Mouse (Mus musculus) layer of hippocampus, adult 9-10 months (tissue): ENCODE data around the gene Kdm2a.
A peak's percentile ranks its signal among the peaks of the same experiment; 100 is the strongest.
"Not testable (repeated sequence)": the region's sequence is repeated elsewhere in the genome, so short reads cannot be mapped to it uniquely, and the experiment has no call there.

Experiments used
- DNase-seq: peaks from one replicate; pipeline ENCODE4 v3.0.0; 2022; ENCODE audit warnings: low spot score

Kdm2a gene

GRCm38 (mm10) chr19:4414631-4415030 is 16.5 kb upstream of the Kdm2a start:
- DNase-seq, result no peak

- no peak for DNase-seq
These were observed 11.0 kb upstream of the Kdm2a start for GRCm38 (mm10) chr19:4409062-4409461.

DNA sequence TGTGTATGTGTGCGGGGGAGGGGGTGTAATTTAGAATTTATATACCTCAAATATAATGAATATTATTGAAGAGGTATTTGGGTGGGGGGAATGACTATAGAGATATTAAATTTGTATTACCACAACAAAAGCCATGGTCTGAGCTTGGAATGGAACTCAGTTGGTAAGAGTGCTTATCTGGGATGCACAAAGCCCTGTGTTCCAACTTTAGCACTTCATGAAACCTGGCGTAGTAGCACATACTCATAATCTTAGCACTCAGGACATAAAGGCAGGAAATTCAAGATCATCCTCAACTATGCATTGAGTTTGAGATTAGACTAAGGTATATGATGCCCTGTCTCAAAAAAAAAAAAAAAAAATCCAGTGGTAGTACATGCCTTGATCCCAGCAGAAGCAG is 6.8 kb upstream of the Kdm2a start:
- DNase-seq, result no peak

GRCm38 (mm10) chr19:4398959-4399358 is 874 bp upstream of the Kdm2a start:
- DNase-seq, result no peak

DNA sequence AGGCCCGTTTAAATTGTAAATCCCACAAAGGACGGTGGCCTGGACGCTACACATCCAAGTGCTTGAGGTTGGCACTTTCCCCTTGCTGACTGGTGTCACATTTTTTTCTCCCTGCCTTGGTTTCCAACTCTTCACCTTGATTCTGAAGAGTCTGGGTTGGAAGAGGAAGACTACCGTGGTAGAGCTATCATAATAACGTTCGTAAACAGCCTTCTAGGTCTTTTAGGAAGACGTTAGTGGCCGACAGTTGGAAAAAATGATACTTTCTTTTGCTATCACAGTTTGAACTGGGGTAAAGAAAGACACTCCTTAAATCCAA is 504 bp upstream of the Kdm2a start:
- DNase-seq, result no peak

- peak; percentile 88 for DNase-seq
These were observed 887 bp downstream of the Kdm2a start for GRCm38 (mm10) chr19:4396998-4397797.

GRCm38 (mm10) chr19:4396081-4396997 is 1.7 kb downstream of the Kdm2a start:
- DNase-seq, result no peak

- no peak for DNase-seq
These were observed 10.8 kb downstream of the Kdm2a start for GRCm38 (mm10) chr19:4387276-4387675.

DNA sequence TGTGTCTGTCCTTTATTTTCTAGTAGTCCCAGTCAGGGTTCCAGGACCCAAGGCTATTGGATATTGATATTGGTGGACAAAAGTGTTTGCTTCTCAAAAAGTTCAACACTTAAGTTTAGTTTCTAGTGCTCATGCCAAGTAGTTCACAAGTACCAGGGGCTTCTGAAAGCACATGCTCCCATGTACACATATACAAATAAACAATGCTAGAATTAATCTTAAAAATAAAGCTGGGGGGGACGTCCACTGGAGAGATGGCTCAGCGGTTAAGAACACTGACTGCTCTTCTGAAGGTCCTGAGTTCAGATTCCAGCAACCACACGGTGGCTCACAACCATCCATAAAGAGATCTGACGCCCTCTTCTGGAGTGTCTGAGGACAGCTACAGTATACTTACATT is 13.1 kb downstream of the Kdm2a start:
- DNase-seq, result no peak

DNA sequence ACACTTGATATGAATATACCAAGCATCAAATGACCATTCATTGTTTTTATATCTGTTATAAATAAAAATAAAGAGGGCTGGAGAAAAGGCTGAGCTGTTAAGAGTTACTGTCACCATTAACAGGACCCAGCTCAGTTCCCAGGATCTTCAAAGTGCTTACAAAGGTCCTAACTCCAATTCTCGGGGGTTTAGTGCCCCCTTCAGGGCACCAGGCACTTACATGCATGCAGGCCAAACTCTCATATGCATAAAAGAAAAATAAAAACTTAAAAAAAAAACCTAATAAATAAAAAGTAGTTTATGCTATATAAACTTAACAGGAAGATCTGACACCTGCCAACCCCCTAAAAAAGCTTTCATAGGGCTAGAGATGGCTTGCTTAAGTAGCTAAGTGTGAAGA is 13.8 kb downstream of the Kdm2a start:
- DNase-seq, result no peak

DNA sequence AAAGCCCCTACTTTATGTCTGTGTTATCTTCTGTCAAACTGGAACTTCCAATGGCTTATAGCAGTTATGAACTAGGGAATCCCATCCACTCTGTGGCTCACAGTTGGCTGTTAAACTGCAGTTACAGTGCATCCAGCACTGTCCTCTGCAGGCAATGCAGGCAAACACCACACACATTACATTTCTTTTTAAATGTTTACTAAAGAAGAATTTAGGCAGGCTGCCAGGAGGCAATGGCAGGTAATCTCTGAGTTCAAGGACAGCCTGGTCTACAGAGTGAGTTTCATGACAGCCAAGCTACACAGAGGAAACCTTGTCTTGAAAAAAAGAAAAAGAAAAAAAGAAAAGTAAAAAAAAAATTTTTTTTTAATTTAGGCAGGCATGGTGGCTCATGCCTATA is 14.8 kb downstream of the Kdm2a start:
- DNase-seq, result no peak

DNA sequence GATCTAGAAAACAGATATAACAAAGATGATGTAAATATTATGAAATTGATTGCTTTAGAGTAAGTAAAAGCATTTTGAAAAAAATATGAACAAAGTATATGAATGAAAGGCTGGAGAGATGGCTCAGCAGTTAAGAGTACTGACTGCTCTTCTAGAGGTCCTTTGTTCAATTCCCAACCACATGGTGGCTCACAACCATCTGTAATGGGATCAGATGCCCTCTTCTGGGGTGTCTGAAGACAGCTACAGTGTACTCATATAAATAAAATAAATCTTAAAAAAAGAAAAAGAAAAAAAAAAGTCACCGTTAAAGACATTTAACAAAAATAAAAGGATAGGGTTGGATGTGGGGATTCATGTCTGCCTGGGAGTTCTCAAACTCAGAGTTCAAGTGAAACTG is 15.8 kb downstream of the Kdm2a start:
- not testable (repeated sequence) for DNase-seq

- DNase-seq, result no peak
These were observed 27.4 kb downstream of the Kdm2a start for GRCm38 (mm10) chr19:4370656-4371055.

DNA sequence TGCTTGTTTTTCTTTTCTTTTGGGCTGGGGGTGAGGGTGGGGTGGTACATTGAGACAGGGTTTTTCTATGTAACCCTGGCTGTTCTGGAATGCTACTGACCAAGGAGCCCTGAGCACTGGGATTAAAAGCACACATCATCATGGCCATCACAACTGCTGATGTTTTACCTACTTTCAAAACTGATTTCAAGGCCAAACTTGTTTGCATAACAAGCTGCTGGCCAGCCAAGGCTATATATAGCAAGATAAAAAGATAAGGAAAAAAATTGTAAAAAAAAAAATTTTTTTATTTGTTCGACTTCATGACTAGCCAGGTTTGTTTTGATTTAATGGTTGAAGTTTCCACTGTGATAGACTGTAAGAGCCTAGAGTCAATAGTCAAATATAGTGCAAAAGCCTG is 27.8 kb downstream of the Kdm2a start:
- DNase-seq, result no peak

GRCm38 (mm10) chr19:4349455-4349854 is 48.6 kb downstream of the Kdm2a start:
- DNase-seq, result no peak

DNA sequence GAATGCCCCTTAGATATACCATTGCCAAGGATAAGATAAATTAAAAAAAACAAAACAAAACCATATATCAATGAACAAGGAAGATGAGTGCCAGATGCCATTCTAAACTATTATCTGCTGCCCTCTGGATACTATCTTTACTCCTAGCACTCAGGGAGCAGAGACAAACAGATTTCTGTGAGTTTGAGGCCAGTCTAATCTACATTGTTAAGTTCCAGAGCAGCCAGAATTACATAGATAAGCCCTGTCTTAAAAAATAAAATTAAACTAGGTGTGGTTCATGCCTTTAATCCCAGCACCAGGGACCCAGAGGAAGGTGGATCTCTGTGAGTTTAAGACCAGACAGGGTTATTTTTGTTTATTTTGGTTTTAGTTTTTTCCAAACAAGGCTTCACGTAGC is 51.6 kb downstream of the Kdm2a start:
- DNase-seq, result no peak

GRCm38 (mm10) chr19:4338162-4338561 is 59.9 kb downstream of the Kdm2a start:
- peak; percentile 67 for DNase-seq

DNA sequence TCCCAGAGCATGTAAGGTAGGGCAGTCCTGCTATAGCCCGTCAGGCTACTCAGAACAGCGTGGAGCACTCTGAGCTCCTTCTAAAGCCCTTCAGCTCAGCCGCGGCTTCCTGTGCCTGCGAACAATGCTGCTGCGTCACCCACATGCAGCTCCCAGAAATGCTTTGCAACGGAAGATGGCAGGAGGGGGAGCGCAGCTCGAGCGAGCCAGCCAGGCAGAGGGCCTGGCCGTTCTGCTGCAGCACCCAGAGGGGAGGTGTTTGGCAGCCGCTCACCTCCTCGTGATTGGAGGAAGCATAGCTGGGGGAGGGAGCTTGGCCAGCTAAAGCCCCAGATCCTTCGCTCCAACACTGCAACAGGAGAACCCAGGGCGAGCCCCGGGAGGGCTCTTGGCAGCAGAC is 64.3 kb downstream of the Kdm2a start:
- DNase-seq, result peak; percentile 79

GRCm38 (mm10) chr19:4333100-4333775 is 64.8 kb downstream of the Kdm2a start:
- no peak for DNase-seq

DNA sequence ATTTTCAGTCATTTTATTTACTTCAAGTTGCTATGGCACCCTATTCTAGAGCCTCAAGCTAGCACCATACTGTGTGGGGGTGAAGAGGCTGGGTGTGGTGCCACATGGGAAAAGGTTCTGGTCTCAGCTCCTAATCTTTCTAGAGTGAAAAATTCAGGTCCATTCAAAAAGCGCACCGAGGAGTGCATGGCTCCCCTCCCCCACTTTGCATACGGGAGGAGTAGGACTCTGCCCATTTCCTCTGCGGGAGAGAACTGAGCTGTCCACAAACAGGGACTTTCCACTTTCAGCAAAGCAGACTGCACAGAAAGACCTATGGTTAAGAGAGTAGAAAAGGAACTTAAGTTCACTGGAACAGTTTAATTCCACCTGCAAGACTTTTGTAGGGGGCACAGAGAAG is 65.4 kb downstream of the Kdm2a start:
- peak; percentile 22 for DNase-seq

DNA sequence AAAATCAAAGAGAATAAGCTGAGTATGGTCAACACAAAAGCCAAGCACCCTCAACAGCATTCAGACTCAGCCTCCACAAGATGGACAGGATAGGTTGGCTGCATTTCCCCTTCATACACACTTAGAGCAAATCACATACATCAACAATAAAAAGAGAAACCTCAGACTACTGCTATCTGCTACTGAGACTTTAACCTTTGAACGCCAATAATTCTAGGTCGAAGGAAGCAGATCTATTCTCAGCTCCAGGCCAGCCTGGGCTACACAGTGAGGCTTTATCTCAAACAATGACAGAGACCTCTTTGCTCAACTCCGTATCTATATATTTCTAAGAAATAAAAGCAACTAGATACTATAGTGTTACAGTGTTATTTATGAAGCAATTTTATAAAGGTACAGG is 66.8 kb downstream of the Kdm2a start:
- DNase-seq, result no peak

- DNase-seq, result no peak
These were observed 67.5 kb downstream of the Kdm2a start for GRCm38 (mm10) chr19:4330603-4331002.
